Mouse (Mus musculus) kidney, adult 2 months (tissue): ENCODE results near the gene Mtmr3.

Experiments
- CTCF ChIP-seq: fragments of 200-500 bp; conservative IDR thresholded peaks from 2 replicates; pipeline ENCODE4 v1.5.1; 2011; ENCODE audit warnings: low read depth, mild to moderate bottlenecking, control low read depth, low read length, moderate library complexity, mixed read lengths; ENCODE audit not compliant: insufficient read depth, insufficient read length
- POLR2A ChIP-seq: fragments of 200-500 bp; IDR thresholded peaks from one replicate; pipeline ENCODE4 v1.6.1; 2011; ENCODE audit warnings: low read depth, low read length, control low read depth

DNA sequence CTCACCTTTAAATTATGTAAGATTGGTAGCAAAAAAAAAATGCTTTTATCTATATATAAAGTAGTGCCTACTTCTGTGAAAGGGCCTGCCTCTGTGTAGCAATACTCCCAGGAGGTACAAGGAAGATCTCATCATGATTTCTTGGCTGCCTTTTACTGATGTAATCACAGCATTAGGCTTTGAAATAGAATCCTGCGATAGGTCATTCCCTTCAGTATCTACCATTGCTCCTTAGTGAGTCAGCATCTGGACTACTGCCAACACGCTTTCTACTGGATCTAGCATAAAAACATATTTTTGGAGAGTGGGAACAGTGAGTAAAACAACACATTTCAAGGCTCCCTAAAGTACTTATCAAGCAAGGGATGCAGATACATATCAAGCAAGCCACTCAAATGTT, 16.0 kb downstream of the Mtmr3 start:
- TF ChIP-seq POLR2A (no peak), CTCF (no peak)
